Mouse (Mus musculus) brain, embryonic 14.5 days (tissue): ENCODE measurements at regions not wholly inside any gene's neighbourhood (a gene's known extent, or its start where the extent isn't known, plus 50 kb on each side); places are given as distances from the start of the nearest gene placed in this dataset.

ENCODE experiments used
- DNase-seq: peaks from one replicate; pipeline ENCODE4 v3.0.0-alpha.2; 2011; ENCODE audit warnings: low read depth
- CTCF ChIP-seq: fragments of 200-500 bp; IDR thresholded peaks from 2 replicates; pipeline ENCODE4 v1.5.1; 2012; ENCODE audit warnings: inconsistent platforms, mild to moderate bottlenecking, moderate library complexity, borderline replicate concordance; ENCODE audit not compliant: insufficient read depth, insufficient read length; ENCODE audit errors: extremely low read depth
- POLR2A ChIP-seq: fragments of 200-500 bp; IDR thresholded peaks from 2 replicates; pipeline ENCODE4 v1.6.1; 2012; ENCODE audit warnings: mild to moderate bottlenecking, inconsistent platforms, borderline replicate concordance; ENCODE audit not compliant: poor library complexity, insufficient read depth, insufficient read length, severe bottlenecking; ENCODE audit errors: extremely low read depth

- no peak for DNase-seq
- TF ChIP-seq POLR2A (no peak), CTCF (no peak)
Measured at GRCm38 (mm10) chr4:82186892-82187291, 518.7 kb downstream of the Nfib start.

GRCm38 (mm10) chr4:82183974-82184373 is 521.6 kb downstream of the Nfib start:
- DNase-seq = no peak
- no peak for TF ChIP-seq CTCF
- TF ChIP-seq POLR2A = no peak

- no peak for DNase-seq
- TF ChIP-seq POLR2A (no peak), CTCF (no peak)
Measured at GRCm38 (mm10) chr4:82178112-82178511, 527.4 kb downstream of the Nfib start.

- no peak for DNase-seq
- TF ChIP-seq CTCF (no peak), POLR2A (no peak)
Measured at GRCm38 (mm10) chr4:82176723-82177122, 528.8 kb downstream of the Nfib start.

GRCm38 (mm10) chr4:82173461-82174085 is 532.0 kb downstream of the Nfib start:
- TF ChIP-seq POLR2A (no peak), CTCF (no peak)
- DNase-seq = no peak

- DNase-seq = no peak
- TF ChIP-seq POLR2A (no peak), CTCF (no peak)
Measured at GRCm38 (mm10) chr4:82170930-82171329, 534.6 kb downstream of the Nfib start.

- no peak for DNase-seq
- TF ChIP-seq POLR2A = no peak
- no peak for TF ChIP-seq CTCF
Measured at GRCm38 (mm10) chr4:82168032-82168431, 537.5 kb downstream of the Nfib start.

GRCm38 (mm10) chr4:82167396-82167795 is 538.2 kb downstream of the Nfib start:
- TF ChIP-seq POLR2A (no peak), CTCF (no peak)
- no peak for DNase-seq

GRCm38 (mm10) chr4:82166826-82167225 is 538.7 kb downstream of the Nfib start:
- TF ChIP-seq CTCF (no peak), POLR2A (no peak)
- no peak for DNase-seq

- DNase-seq = no peak
- TF ChIP-seq CTCF (no peak), POLR2A (no peak)
Measured at GRCm38 (mm10) chr4:82166087-82166486, 539.5 kb downstream of the Nfib start.

GRCm38 (mm10) chr4:82164058-82164457 is 541.5 kb downstream of the Nfib start:
- TF ChIP-seq POLR2A (no peak), CTCF (no peak)
- DNase-seq = no peak

GRCm38 (mm10) chr4:82161818-82162217 is 543.7 kb downstream of the Nfib start:
- TF ChIP-seq POLR2A (no peak), CTCF (no peak)
- DNase-seq = no peak
